Mouse (Mus musculus) layer of hippocampus, adult 2 months (tissue): ENCODE measurements around the gene Fgd1. TPM values are rescaled to one million over a fixed set of nuclear protein-coding genes. Genes with fewer than 3 reads are reported as not detected.
A peak's percentile ranks its signal among the peaks of the same experiment; 100 is the strongest.

ENCODE experiments used
- DNase-seq, 2 experiments: peaks; one replicate each; pipeline ENCODE4 v3.0.0; 2022; ENCODE audit warnings: low spot score in 2 of 2
- H3K27ac ChIP-seq: fragments of 200-600 bp; 2 replicates; pipeline ENCODE4 v1.8.1; 2022
- H3K4me3 ChIP-seq: fragments of 200-600 bp; 2 replicates; pipeline ENCODE4 v1.8.1; 2022; ENCODE audit warnings: mild to moderate bottlenecking
- CTCF ChIP-seq: fragments of 200-600 bp; conservative IDR thresholded peaks from 2 replicates; pipeline ENCODE4 v1.8.1; 2022; ENCODE audit warnings: antibody characterized with exemption, mild to moderate bottlenecking, moderate library complexity
- total RNA-seq, 2 experiments: library from RNA; stranded (reverse); gene quantifications; 2 replicates each; pipeline ENCODE4 v1.2.3; 2021

The Fgd1 gene
- total RNA-seq, 2 experiments from 2014 or later = 20.0 to 20.9 TPM

GRCm38 (mm10) chrX:151054489-151054888 is 8.5 kb downstream of the Fgd1 start:
- H3K27ac ChIP-seq = no peak overlapping the region
- DNase-seq = no peak
- TF ChIP-seq CTCF = no peak
- no peak overlapping the region for H3K4me3 ChIP-seq

GRCm38 (mm10) chrX:151055559-151055958 is 9.6 kb downstream of the Fgd1 start:
- DNase-seq = no peak
- no peak for TF ChIP-seq CTCF
- H3K4me3 ChIP-seq = no peak overlapping the region

GRCm38 (mm10) chrX:151059346-151059745 is 13.4 kb downstream of the Fgd1 start:
- Histone ChIP-seq H3K4me3 (no peak overlapping the region), H3K27ac (no peak overlapping the region)
- no peak for TF ChIP-seq CTCF
- no peak for DNase-seq

More at GRCm38 (mm10) chrX:151055559-151055958, 9.6 kb downstream of the Fgd1 start:
- no peak overlapping the region for H3K27ac ChIP-seq

- Histone ChIP-seq H3K27ac (no peak overlapping the region), H3K4me3 (no peak overlapping the region)
- DNase-seq = no peak
- no peak for TF ChIP-seq CTCF
These were observed 15.8 kb downstream of the Fgd1 start for GRCm38 (mm10) chrX:151061615-151062299.

- Histone ChIP-seq H3K27ac (no peak overlapping the region), H3K4me3 (no peak overlapping the region)
- DNase-seq = no peak
- TF ChIP-seq CTCF = no peak
These were observed 20.2 kb downstream of the Fgd1 start for GRCm38 (mm10) chrX:151066071-151066666.

GRCm38 (mm10) chrX:151067876-151068275 is 21.9 kb downstream of the Fgd1 start:
- no peak for DNase-seq
- Histone ChIP-seq H3K27ac (no peak overlapping the region), H3K4me3 (no peak overlapping the region)
- no peak for TF ChIP-seq CTCF

GRCm38 (mm10) chrX:151076007-151076406 is 30.1 kb downstream of the Fgd1 start:
- TF ChIP-seq CTCF = no peak
- no peak overlapping the region for H3K4me3 ChIP-seq
- H3K27ac ChIP-seq = no peak overlapping the region
- DNase-seq = no peak

- TF ChIP-seq CTCF = no peak
- H3K27ac ChIP-seq = no peak overlapping the region
- no peak overlapping the region for H3K4me3 ChIP-seq
- no peak for DNase-seq
These were observed 31.1 kb downstream of the Fgd1 start for GRCm38 (mm10) chrX:151076941-151077485.

GRCm38 (mm10) chrX:151085599-151085998 is 39.6 kb downstream of the Fgd1 start:
- Histone ChIP-seq H3K27ac (peak overlapping the region; percentile 70; the same call in 1 of the 2 replicates), H3K4me3 (no peak overlapping the region)
- no peak for DNase-seq
- TF ChIP-seq CTCF = no peak

GRCm38 (mm10) chrX:151087418-151087817 is 41.5 kb downstream of the Fgd1 start:
- Histone ChIP-seq H3K4me3 (no peak overlapping the region), H3K27ac (peak overlapping the region; percentile 73)
- TF ChIP-seq CTCF = no peak
- DNase-seq = peak; percentile 23 to 35

- peak within 1 kb of the TSS; percentile 59 for H3K4me3 ChIP-seq
- H3K27ac ChIP-seq = peak within 1 kb of the TSS; percentile 86
- DNase-seq = peak; percentile 65 to 77
- TF ChIP-seq CTCF = peak; percentile 37
These were observed 50.5 kb downstream of the Fgd1 start, which contains the start of gene Tsr2 for GRCm38 (mm10) chrX:151096171-151097058. TSS of gene Tsr2 (minus strand) at chrX:151096543.

- no peak for DNase-seq
- no peak overlapping the region for H3K4me3 ChIP-seq
- no peak for TF ChIP-seq CTCF
- no peak overlapping the region for H3K27ac ChIP-seq
These were observed 61.5 kb downstream of the Fgd1 start for GRCm38 (mm10) chrX:151107301-151108067.
